Mouse (Mus musculus) lung, adult 2 months (tissue): Measurements from ENCODE around the gene Tk1. TPM values are rescaled to one million over a fixed set of nuclear protein-coding genes. Genes with fewer than 3 reads are reported as not detected.

Experiments used
- DNase-seq: peaks from one replicate; pipeline ENCODE4 v3.0.0; 2022
- H3K4me1 ChIP-seq: fragments of 200-500 bp; 2 replicates; pipeline ENCODE4 v1.6.1; 2011; ENCODE audit warnings: low read length; ENCODE audit not compliant: control insufficient read depth, insufficient read depth
- H3K4me3 ChIP-seq: fragments of 200-500 bp; replicated peaks from 2 replicates; pipeline ENCODE3; 2011; ENCODE audit warnings: low read depth, mild to moderate bottlenecking, control low read depth, low read length; ENCODE audit errors: extremely low read depth
- CTCF ChIP-seq: fragments of 200-500 bp; IDR thresholded peaks from 2 replicates; pipeline ENCODE4 v1.5.1; 2011; ENCODE audit warnings: mild to moderate bottlenecking, low read length, control low read depth; ENCODE audit not compliant: insufficient read depth
- POLR2A ChIP-seq: fragments of 200-500 bp; IDR thresholded peaks from 2 replicates; pipeline ENCODE4 v1.6.1; 2011; ENCODE audit warnings: low read depth, mild to moderate bottlenecking, control low read depth, low read length, borderline replicate concordance; ENCODE audit errors: extremely low read depth
- WGBS: fragments of 180-500 bp; shearing (Covaris S2); methylation state at CpG from one replicate; pipeline ENCODE4 v1.1.7; 2018; 5-methylcytosine and 5-hydroxymethylcytosine counted together
- polyA plus RNA-seq: library from polyadenylated mRNA; depleted of rRNA; stranded (reverse); fragments of >200 nt; gene quantifications from 2 replicates; pipeline ENCODE4 v1.2.3, GENCODE M21; 2012

Tk1 gene
- polyA plus RNA-seq, 1 experiment, result 11.5 TPM

DNA sequence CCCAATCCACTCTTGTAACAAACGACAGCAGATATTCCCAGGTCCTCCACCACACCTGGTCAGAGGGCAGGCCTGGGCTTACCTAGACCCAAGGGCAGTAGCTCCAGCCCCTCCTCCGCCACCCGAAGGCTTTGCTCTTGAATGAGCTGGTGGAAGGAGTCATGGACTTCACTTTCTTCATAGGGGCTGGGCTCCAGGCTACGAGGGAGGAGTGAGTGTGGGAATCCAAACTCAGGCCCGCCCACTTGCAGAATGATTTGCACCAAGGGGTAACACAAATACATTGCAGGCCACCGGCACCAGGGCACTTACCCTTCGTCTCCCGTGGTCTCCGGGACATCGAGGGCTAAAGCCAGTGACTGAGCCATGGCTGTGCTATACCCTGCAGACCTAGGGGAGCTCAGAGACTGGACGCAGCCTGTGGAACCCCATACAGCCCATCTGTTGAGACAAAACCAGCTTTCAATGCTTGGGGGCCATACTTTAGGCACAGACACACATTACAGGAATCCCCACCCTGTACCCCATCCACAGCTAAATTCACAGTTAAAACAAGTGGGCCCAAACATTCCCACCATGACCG is 47.0 kb downstream of the Tk1 start:
- peak overlapping the region; percentile 58 for H3K4me3 ChIP-seq
- TF ChIP-seq POLR2A (peak; percentile 43; the same call in 1 of the 2 replicates), CTCF (no peak)
- 26% methylated on average over 12 of the region's 12 CpGs for WGBS
- H3K4me1 ChIP-seq, result peaks cover 9% of the 10 kb centered on the region
- DNase-seq, result peak; percentile 33

- no peak overlapping the region for H3K4me3 ChIP-seq
- no peak for DNase-seq
- 82% methylated on average over 11 of the region's 11 CpGs for WGBS
These were observed 47.9 kb downstream of the Tk1 start for GRCm38 (mm10) chr11:117778031-117778430.

GRCm38 (mm10) chr11:117777111-117777510 is 48.8 kb downstream of the Tk1 start:
- 74% methylated on average over 5 of the region's 5 CpGs for whole genome bisulfite sequencing
- DNase-seq, result no peak

More at GRCm38 (mm10) chr11:117778031-117778430, 47.9 kb downstream of the Tk1 start:
- TF ChIP-seq POLR2A (no peak), CTCF (no peak)
- H3K4me1 ChIP-seq, result peaks cover 9% of the 10 kb centered on the region

DNA sequence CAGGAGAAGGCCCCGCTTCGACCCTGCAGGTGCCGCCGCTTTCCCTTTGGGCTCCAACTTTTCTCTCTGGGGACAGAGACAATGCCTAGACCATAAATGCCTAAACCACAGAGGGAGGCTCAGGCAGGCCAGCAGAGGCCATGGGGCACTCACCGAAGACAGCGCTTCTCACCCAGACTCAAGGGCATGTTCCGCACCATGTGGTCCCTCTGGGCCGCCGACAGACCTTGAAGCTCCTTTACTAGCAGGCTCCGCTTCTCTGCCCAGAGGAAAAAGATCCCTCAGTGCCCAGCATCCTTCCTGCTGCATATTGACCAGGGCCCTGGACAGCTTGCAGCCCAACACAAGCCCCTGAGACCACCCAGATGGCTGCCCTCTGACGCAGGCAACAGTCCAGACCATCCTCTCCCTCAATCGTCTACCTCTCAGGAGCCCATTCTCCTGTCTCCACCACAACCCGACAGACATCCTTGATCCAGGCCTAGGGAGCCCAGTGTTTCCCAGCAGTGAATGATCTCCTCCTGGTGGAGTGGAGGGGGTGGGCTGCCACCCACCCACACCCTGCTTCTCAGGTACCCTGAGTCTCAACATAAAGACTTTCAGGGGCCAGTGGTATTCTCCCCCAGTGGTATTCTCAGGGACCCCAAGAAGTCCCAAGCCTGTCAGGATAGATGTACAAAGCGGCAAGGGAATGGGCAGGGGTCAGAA is 49.7 kb downstream of the Tk1 start:
- peaks cover 7% of the 10 kb centered on the region for H3K4me1 ChIP-seq
- DNase-seq, result no peak
- WGBS, result 92% methylated on average over 14 of the region's 14 CpGs
- no peak overlapping the region for H3K4me3 ChIP-seq
- TF ChIP-seq POLR2A (no peak), CTCF (no peak)

More at GRCm38 (mm10) chr11:117777111-117777510, 48.8 kb downstream of the Tk1 start:
- TF ChIP-seq CTCF, result no peak
- TF ChIP-seq POLR2A, result no peak
- peaks cover 9% of the 10 kb centered on the region for H3K4me1 ChIP-seq
- no peak overlapping the region for H3K4me3 ChIP-seq

DNA sequence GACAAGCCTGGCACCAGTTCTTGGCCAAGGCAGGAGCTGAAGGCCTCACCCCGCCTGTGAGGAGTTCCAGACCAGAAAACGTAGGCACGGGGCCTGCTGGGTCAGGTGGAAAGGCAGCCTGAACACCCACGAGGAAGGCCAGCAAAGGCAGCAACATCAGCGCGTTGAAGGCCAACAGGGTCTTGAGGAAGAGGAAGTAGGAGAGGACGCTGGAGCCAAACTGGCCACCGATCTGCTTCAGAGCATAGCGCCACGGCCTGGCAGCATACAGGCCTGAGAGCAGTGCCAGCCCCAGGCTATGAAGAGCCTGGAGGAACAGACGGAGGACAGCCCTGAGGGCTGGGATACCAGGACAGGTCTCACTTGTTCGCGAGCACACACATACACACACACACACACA is 50.4 kb downstream of the Tk1 start:
- no peak for DNase-seq
- Histone ChIP-seq H3K4me1 (peaks cover 7% of the 10 kb centered on the region), H3K4me3 (no peak overlapping the region)
- no peak for TF ChIP-seq POLR2A
- TF ChIP-seq CTCF, result no peak
- WGBS, result 84% methylated on average over 13 of the region's 13 CpGs

- Histone ChIP-seq H3K4me1 (peaks cover 7% of the 10 kb centered on the region), H3K4me3 (no peak overlapping the region)
- DNase-seq, result no peak
- no peak for TF ChIP-seq CTCF
- TF ChIP-seq POLR2A, result no peak
- 90% methylated on average over 10 of the region's 10 CpGs for WGBS
These were observed 51.0 kb downstream of the Tk1 start for GRCm38 (mm10) chr11:117774925-117775324.

DNA sequence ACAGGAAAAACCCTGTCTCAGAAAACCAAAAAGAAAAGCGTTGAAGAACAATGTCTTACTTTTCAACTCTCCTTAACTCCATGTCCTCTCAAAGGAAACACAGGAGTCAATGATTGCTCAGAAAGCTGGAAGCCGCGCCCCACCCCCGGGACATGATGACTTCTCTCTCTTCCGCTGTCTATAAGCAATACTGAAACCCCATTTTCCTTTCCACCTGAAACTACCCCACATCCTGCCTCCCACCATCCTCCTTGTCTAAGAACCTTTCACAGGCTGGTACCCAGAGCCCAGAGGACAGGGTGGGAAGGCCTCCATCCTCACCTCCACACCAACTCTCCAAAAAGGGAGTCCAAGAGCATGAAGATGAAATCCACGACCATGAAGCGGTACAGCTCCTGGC is 53.5 kb downstream of the Tk1 start:
- WGBS, result 91% methylated on average over 7 of the region's 7 CpGs
- TF ChIP-seq POLR2A (no peak), CTCF (no peak)
- DNase-seq, result no peak
- H3K4me1 ChIP-seq, result peaks cover 6% of the 10 kb centered on the region; the same call in 1 of the 2 replicates
- no peak overlapping the region for H3K4me3 ChIP-seq

DNA sequence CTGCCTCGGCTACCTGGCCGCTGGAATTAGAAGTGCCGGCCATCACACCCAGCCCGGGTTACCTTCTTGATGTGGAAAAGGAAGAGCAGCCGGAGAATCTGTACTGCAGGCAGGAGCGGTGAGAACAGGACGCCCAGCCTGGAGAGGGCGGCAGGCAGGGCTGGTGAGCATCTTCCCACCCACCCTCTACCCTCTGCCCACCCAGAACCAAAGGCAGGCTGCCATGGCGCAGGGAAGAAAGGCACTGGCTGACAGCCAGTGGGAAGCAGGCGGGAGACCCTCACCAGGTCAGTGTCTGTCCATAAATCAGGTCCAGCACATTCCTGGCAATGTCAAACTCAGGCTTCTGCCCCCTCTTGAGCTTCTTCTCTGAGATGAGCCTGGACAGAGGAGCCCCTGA is 55.5 kb downstream of the Tk1 start:
- peaks cover 6% of the 10 kb centered on the region; the same call in 1 of the 2 replicates for H3K4me1 ChIP-seq
- WGBS, result 88% methylated on average over 10 of the region's 10 CpGs
- no peak for TF ChIP-seq CTCF
- TF ChIP-seq POLR2A, result no peak
- H3K4me3 ChIP-seq, result no peak overlapping the region
- DNase-seq, result no peak

GRCm38 (mm10) chr11:117769683-117770047 is 56.2 kb downstream of the Tk1 start:
- DNase-seq, result no peak
- WGBS, result 83% methylated on average over 7 of the region's 7 CpGs
- H3K4me3 ChIP-seq, result no peak overlapping the region
- H3K4me1 ChIP-seq, result peaks cover 6% of the 10 kb centered on the region; the same call in 1 of the 2 replicates
- TF ChIP-seq CTCF (no peak), POLR2A (no peak)

DNA sequence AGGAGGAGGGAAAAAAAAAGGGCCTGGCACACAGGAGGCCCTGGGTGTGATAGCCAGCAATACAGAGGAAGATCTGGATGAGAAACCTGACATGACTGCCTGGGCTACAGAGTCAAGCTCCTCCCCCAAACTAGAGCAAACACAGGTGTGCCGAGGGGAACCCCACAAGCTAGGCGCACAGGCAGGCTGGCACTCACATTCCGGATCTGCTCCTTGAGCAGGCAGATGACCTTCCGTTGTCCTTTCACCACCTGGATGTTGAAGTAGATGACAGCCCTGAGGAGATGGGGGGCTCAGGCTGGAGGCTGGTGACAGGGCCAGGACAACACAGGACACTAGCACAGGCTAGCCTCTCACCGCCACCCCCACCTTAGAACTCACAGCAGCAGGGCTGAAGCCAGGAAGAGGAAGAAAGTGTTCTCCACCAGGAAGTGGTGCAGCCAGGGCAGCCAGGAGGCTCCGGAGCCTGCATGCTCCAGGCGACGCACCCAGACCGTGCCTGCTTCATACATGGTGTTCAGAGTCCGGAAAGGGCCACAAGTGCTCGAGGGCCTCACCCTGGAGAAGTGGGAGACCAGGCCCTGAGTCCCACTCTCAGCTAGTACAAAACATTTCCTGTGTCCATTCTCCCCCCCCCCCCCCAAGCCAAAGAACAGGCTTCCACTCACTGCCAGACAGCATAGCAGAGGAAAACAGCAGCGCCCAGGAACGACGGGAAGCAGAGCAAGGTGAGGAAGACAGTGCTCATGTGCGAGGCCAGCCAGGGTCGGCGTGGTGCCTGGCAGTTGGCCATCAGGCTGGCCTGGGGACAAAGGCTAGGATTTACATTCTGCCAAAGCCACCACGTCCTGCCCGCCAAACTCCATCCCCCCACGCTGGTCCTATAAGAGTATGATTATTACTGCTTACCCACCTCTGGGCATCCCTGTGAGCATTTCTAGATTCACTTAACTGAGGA is 56.9 kb downstream of the Tk1 start:
- no peak for DNase-seq
- peaks cover 6% of the 10 kb centered on the region; the same call in 1 of the 2 replicates for H3K4me1 ChIP-seq
- TF ChIP-seq POLR2A (no peak), CTCF (no peak)
- no peak overlapping the region for H3K4me3 ChIP-seq
- WGBS, result 51% methylated on average over 20 of the region's 20 CpGs
